Mouse (Mus musculus): ENCODE measurements around the gene Map3k9. TPM values are rescaled to one million over a fixed set of nuclear protein-coding genes. Genes with fewer than 3 reads are reported as not detected.

The Map3k9 gene
- under 1 TPM; 0.26 to 0.45 TPM for total RNA-seq (2021)

DNA sequence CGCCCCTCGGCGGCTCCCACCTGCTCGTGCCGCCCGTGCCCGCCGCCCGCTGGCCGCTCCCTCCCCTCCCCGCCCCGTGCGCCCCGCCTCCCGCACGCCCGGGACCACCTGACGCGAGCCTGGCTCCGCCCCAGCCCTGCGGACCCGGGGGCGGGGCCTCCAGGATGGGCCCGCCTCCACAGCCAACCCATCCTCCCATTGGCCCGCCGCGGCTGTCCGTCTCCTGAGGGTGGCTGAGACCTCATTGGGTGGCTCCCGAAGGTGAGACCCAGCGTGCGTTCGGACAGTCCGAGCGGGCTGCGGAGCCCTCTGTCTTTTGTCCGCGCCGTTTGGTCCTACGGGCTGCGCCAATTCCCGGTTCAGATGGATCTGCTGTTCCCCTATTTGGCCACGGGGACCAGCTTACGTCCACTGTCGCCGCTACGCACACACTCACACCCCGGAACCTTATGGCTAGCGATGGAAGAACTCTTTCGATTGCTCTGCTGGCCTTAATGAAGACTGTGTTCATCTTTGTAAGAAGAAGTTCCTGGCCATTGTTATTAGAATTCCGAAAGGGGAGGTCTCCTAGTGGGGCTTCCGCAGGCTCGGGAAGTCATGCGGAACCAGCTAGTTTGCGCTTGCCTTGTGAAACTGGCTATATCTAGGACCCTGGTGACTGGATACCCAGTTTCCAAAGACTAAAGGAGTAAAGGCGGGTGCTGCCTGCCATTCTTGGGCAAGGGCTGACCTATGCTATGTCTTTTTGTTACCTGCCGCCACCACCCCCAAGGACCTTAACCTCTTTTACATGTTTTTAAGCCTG lies at the start of gene Map3k9:
Gene Map3k9 (minus strand): TSS at position 71 of the 805 bp plus-strand sequence.
- peak; percentile 88 to 90 for DNase-seq
- intact Hi-C loops (cut with DNase I) = loop anchor here (10.0 kb wide), 1 partner anchor 797 kb away; no protein-coding TSS in a partner anchor

DNA sequence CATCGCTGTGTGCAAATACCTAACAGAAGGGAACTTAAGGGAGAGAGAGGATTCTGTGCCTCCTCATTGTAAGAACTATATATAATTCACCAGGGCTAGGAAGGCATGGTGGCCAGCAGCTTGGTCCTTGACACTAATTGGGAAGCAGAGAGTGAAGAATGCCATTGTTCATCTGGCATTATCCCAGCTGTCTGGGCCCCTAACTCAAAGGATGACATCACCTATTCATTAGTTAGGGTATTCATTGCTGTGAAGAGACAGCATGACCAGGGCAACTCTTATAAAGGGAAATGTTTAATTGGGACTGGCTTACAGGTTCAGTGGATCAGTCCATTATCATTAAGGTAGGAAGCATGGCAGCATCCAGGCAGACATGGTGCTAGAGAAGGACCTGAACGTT lies 47.4 kb upstream of the Map3k9 start:
- intact Hi-C loops (cut with DNase I) = no loop called here
- DNase-seq = no peak

DNA sequence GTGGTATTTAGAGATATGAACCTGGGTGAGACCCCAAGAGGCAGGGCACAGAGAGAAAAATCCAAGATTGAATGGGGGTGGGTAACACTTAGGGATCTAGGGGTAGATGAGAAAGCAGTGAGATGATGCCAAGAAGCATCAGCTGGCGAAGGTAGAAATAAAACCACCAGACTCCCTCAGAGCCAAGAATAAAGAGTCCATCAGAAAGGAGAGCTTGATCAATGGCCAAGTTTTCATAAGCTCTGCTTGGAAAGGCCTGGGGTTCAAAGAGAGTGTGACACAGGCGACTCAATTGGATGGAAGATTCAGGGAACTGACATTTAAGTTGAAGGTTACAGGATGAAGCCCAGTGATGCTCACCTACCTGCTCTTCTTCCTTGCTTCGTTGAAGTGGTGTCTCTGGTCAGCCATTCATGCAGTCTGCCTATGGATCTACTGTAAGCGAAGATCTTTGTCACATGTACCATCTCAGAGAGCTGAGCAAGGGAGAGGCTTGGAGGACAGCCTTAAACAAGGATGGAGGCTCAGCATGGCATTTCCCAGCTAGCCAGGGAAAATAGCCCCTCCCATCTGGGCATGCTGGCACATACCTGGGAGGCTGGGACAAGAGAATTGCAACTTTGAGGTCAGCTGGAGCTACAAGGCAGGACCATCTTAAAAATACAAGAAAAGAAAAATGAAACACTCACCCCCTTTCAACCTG lies 42.0 kb upstream of the Map3k9 start:
- no peak for DNase-seq
- intact Hi-C loops (cut with DNase I) = no loop called here

DNA sequence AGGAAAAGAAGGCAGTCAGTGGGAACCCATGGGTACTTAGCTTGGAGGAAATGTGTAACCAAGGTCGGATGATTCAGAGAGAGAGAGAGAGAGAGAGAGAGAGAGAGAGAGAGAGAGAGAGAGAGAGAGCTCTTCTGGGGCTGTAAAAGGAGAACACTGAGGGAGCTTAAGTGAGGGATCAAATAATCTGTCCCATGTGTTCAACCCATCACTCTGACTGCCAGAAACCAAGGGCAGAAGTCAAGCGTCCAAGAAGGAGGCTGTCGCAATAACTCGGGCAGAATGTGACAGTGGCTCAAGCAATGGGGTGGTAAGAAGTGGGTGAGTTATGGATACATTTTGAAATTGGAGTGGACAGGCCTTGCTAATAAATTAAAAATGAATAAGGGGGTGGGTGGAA lies 41.2 kb upstream of the Map3k9 start:
- intact Hi-C loops (cut with DNase I) = no loop called here
- DNase-seq = no peak

DNA sequence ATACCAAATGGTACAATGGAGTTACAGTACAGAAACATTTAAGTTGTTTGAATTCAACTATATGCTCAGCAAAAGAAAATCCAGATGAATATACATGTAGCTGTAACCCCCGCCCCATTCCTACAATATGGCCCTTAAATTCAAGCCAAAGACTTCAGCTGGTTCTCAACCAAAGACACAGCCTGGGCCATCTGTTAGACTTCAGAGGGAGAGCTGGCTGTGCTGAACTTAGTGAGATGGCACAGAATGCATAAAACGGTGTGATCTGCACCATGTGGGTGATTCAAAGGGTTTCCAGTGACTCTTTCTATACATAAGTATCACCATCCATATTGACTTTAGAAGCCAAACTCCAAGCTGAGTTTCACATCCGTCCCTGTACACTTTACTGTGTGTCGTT lies 39.7 kb upstream of the Map3k9 start:
- intact Hi-C loops (cut with DNase I) = no loop called here
- no peak for DNase-seq

DNA sequence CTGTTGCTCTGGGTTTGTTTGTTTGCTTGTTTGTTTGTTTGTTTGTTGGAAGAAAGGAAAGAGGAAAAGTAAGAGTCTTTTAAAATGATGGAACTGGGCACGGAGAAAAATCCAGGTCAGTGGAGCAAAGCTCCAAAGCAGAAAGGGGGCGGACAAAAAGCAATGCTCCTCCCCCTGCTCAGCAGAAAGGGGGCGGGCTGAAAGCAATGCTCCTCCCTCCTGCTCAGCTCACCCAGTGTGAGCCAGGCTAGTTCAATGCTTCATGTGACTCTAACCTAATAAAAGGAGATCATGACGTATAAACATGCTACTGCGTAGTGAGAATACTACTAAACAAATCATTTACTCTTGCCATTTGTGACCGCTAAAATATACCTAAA lies 36.1 kb upstream of the Map3k9 start:
- DNase-seq = no peak
- intact Hi-C loops (cut with DNase I) = no loop called here

DNA sequence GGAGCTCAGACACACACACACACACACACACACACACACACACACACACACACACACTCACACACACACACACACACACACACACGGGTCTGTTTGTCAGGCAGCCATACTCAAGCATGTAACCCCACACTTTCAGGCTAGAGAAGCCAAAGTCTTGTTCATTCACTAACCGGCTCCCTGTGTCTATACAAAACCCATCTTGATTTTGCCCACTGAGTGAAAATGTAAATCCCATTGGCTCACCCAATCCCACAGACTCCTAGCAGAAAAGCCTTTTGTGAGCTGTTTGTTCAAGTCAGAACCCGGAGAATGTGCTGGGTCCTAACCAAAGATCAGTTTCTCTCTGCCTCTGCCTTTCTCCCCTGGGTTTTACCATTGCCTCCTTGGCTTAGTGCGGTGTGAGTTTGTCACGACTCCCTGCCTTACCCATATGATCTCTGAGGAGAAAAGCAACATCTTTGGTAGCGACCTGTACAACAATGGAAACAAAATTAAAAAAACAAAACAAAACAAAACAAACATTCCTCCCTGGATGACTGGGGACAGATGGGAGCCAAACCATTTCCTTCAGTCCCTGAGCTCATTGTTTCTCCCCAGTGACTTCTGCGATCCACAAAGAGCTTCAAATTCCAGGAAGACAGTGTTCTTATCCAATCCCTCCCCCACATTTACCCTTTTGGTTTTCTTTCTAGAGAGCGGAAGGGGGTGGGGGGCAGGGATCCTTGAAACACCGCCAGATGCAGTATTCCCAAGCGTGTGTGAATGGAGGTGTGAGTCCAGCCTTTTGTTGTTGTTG lies 35.6 kb upstream of the Map3k9 start:
- intact Hi-C loops (cut with DNase I) = no loop called here
- DNase-seq = peak; percentile 28 to 35

DNA sequence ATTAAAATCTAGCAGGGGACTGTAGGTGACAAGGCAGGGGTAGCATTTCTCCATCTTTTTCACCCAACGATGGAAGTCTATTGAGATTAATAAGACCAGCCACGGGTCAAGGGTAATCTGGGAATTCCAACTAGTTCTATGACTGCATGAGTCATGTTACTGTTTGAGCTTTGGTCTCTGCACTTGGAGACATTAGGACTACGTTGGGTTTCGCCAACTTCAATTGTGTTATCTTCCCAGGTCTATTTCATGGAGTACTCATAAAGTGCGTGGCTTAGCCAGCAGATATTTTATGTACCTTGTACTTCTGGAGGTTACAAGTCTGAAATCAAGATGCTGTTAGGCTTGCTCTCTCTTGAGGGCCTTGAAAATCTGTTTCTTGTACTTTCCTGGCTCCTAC lies 33.8 kb upstream of the Map3k9 start:
- intact Hi-C loops (cut with DNase I) = no loop called here
- no peak for DNase-seq

DNA sequence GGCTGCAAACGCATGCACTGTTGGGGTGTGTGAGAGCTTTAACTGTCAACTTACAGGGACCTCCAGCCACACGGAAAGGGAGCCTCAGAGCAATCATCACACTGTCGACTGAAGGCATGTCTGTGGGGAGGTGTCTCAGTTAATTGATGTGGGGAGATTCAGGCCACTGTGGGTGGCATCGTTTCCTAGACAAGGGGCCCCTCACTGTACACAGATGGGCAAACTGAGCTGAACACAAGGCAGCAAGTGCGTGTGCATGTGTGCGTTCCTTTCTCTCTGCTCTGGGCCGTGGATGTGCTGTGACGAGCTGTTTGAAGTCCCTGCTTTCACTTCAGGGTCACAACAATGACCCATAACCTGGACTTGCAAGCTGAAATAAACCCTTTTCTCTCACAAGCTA lies 29.4 kb upstream of the Map3k9 start:
- intact Hi-C loops (cut with DNase I) = no loop called here
- DNase-seq = no peak

DNA sequence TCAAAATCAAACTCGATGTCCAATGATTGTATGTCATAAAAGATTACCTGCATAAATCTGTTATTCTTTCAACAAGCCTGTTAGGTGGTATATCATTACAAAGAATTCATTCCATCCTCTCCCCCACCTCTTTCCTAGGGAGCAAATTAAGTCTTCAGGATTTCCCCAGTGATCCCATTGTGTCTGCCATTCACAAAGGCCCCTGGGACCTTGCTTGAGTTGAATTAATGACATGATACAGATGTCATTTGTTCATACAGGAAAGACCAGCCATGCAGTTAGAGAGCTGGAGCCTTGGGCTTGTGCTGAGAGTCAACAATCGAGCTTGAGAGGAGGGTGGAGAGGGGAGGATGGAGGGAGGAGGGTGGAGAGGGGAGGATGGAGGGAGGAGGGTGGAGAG lies 27.6 kb upstream of the Map3k9 start:
- intact Hi-C loops (cut with DNase I) = no loop called here

DNA sequence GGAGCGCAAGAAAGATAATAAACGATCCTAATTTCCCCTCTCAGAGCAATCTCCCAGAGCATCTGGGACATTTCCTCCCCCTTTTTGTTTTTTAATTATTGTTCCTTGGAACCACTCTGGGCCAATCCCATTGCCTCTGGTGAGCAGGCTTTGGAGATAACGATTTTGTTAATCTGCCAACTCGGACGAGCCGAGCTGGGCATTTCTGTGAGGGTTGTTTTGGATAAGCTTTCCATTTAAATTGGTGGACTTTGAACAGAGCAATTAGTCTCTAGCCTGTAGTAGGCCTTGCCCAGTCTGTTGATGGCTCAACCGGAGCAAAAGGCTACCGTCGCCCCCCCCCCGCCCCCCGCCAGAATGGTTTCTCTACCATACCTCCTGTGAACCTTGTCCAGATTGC lies 27.0 kb upstream of the Map3k9 start:
- DNase-seq = peak; percentile 24 to 39
- intact Hi-C loops (cut with DNase I) = loop anchor here (2.0 kb wide), 1 partner anchor 53 kb away; the partner anchor contains the start of gene Pcnx

More for the DNA sequence above, 27.6 kb upstream of the Map3k9 start:
- no peak for DNase-seq

DNA sequence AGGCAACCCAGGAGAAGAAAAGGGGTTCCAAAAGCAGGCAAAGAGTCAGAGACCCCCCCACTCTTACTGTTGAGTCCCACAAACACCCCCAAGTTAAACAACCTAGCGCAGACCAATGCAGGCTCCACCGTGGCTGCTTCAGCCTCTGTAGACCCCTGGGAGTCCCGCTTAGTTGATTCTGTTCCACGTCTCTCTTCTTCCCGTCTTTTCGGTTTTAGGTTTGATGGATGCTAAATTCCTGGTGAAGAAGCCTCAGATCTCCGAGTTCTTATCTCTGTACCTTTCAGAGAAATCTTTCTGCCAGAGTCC lies 26.5 kb upstream of the Map3k9 start:
- intact Hi-C loops (cut with DNase I) = loop anchor here (2.0 kb wide), 1 partner anchor 53 kb away; the partner anchor contains the start of gene Pcnx
- DNase-seq = no peak

DNA sequence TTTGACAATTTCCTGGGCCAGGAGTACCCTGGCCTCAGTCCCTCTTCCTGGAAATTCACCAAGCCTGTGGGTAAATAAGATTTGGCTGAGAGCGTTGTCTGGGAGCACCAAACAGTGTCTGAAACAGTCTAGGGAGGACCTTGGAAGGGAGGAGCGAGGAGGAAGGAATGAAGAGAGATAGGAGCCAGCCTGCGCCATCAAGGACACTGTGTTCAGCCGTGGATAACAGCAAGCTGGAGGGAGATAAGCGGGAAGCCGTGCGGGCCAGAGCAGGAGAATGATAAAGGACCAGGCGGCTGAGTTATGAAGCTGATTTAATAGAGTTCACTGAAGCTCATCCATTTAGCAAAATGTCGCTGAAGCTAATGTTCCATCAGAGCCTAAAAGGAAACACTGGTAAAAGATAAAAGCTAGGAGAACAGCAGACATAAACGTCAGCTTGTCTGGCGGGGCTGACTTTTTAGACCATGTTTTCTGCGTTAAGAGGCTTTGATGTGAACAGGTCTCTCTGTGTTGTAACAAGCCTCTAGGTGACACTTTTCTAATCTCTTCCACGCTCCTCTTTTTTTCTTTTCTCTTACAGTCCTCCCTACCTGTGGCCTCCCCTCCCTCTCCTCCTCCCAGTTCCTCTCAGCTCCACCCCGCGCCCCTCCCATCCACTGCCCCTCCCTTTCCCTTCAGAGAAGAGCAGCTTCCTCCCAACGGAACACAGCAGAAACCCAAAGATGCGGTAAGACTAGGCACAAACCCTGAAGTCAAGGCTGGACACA lies 26.0 kb upstream of the Map3k9 start:
- intact Hi-C loops (cut with DNase I) = loop anchor here (2.0 kb wide), 1 partner anchor 54 kb away; the partner anchor contains the start of gene Pcnx

DNA sequence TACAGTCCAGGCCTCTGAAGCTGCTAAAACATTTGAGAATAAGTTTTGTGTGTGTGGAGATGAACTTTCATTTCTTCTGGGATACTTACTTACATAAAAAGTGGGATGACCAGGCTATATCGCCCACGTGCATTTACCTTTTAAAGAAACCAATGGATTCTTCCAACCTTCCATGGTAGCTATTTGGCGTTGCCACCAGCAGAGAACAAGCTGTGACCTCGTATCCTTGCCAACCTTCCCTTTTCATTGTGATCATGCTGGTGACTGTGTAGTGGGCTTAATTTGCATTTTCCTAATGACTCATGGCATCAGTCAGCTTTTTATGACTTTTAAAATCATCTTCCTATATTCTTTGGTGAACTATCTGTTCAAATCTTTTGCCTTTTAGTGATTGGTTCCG lies 25.1 kb upstream of the Map3k9 start:
- intact Hi-C loops (cut with DNase I) = loop anchor here (2.0 kb wide), 1 partner anchor 55 kb away; the partner anchor contains the start of gene Pcnx
- DNase-seq = no peak

More for the DNA sequence above, 26.0 kb upstream of the Map3k9 start:
- peak; percentile 51 to 55 for DNase-seq

DNA sequence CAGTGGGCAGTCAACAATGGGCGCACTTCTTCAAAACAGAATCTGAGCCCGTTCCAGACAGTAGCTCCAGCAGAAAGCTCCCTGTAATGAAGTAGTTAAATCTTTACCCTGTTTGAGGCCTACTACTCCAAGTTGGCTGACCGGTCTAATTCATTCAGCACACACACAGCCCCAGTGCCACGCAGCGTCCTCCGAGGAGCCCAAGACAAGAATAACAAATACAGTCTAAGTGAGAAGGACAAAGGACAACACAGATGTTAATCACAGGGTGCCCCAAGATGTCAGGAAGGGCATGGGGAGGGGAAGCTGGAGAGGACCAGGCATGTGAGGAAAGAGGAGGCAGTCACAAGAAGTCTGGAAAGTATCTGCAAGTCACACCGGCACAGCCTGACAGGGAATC lies 22.8 kb upstream of the Map3k9 start:
- intact Hi-C loops (cut with DNase I) = no loop called here
- DNase-seq = peak; percentile 10 to 24

DNA sequence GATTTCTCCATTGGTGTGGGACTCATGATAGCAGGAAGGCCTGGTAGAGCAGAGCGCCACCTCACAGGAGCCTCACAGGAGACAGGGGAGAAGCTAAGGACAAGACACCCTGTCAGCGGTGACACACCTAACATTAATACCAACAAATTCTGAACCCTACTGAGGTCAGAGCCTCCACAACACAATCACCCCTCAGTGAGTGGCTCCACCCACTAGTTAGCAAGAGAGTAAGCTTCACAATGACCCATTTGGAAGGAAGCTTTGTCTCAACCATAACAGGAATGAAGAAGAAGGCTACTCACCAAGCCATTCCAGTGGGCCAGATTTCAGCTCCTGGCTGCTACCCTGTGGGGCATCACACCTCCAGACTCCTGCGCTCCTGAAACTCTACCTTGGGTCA lies 22.0 kb upstream of the Map3k9 start:
- no peak for DNase-seq
- intact Hi-C loops (cut with DNase I) = no loop called here

DNA sequence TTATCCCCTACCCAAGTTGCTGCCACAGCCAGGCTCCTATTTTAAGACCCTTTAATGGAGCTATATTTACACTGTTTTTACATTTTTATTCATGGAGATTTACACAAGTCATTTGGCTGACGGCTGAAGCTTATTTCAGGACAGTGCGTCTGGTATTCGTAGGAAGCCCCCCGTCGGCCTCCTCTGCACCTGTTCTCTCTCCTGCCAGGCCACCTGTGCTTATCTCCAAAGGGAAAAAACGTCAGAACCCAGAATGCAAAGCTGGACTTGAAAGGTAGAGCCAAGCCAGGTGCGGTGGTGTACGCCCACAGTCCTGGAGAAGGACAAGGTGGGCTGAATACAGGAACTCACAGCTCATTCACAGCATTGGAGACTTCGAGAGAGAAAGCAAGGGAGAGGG lies 20.2 kb upstream of the Map3k9 start:
- no peak for DNase-seq
- intact Hi-C loops (cut with DNase I) = no loop called here

DNA sequence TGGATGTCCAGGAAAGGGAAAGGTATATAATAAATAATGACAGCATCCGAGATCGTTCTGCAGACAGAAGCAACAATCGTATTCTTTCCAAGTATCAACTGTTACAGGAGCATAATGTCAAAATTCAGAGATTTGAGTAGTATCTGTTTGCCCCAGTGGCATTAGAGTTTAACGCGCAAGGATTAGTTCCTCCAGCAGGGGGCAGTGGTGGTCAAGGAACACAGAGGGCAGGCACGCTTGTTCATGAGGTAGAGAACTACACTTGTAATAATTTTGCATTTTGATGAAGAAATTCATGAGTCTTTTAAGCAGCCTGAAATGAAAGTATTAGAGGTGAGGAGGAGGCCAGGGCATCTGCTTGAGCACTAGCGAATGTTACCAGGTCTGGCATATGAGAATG lies 15.6 kb upstream of the Map3k9 start:
- DNase-seq = peak; percentile 84 to 93
- intact Hi-C loops (cut with DNase I) = loop anchor here (1.0 to 5.0 kb wide), 2 partner anchors 119 to 171 kb away; no protein-coding TSS in a partner anchor

DNA sequence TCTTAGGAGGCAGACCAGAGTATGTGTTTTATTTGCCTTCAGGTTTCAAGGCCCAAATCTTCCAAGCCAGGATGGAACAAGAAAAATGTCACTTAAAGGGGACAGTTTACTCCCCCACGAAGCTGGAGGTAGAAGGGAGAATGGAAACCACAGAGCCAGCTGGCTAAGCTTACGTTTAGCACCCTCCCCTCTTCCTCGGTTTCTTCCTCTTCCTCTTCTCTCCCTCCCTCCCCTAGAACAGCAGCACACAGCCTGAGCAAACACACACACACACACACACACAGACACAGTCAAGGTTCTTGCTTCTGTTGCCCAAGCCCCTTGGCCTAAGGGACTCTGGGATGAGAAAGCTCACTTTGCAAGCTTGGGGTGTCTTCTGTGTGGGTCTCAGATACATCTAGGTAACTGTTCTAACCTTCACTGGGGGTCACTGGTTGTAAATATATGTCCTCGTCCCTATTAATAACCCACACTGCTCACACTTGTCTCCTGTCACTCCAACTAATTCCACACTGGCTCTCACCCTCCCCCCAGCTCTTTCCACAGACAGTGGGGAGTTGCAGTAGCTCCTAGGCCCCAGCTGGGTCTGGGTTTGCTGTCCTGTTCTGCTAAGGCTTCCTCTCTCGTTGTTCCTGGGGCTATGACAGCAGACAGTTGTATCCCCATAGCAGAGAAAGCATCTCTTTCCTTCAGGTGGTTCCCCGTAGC lies 11.7 kb upstream of the Map3k9 start:
- no peak for DNase-seq
- intact Hi-C loops (cut with DNase I) = no loop called here

DNA sequence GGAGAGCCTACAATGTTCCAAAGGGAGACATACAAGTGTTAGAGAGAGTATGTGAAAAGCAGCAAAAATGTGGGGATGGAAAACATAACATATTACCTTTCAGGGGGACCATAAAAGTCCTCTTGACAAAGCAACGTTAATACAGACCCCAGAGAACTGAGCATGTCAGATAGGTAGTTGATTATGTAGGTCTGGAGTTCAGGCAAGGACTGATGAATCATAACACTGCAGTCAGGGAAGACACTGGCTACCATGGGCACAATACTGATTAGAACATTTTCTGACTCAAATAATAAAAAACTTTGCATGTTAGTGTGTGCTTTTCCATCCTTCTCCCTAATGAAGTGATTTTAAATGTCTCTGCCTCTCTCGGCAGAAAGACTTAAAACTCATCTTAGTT lies 8.5 kb upstream of the Map3k9 start:
- intact Hi-C loops (cut with DNase I) = loop anchor here (10.0 kb wide), 1 partner anchor 805 kb away; no protein-coding TSS in a partner anchor
- no peak for DNase-seq

Data from heart, postnatal 10 days (tissue).